Mouse (Mus musculus): ENCODE results near the gene Phf5a.

GRCm38 (mm10) chr15:81842275-81842674 is 29.4 kb downstream of the Phf5a start:
- no peak for TF ChIP-seq CTCF (IDR thresholded peaks at IDR 0.05; ENCODE audit: low read depth, low read length)
- TF ChIP-seq GATA1 (IDR thresholded peaks at IDR 0.05; ENCODE audit: borderline replicate concordance, low read length), result no peak
- TF ChIP-seq TAL1 (conservative IDR thresholded peaks at IDR 0.05; ENCODE audit: low read depth, low read length), result no peak
- TF ChIP-seq POLR2AphosphoS5 (IDR thresholded peaks at IDR 0.05; ENCODE audit: insufficient replicate concordance, low read depth, low read length), result no peak
- no peak for TF ChIP-seq GATA2 (IDR thresholded peaks at IDR 0.05; ENCODE audit: borderline replicate concordance, low read depth, low read length)
